Mouse (Mus musculus): Measurements from ENCODE around the gene Pglyrp4. TPM values are rescaled to one million over a fixed set of nuclear protein-coding genes. Genes with fewer than 3 reads are reported as not detected.
"Not testable (repeated sequence)": the region's sequence is repeated elsewhere in the genome, so short reads cannot be mapped to it uniquely, and the experiment has no call there.

The Pglyrp4 gene
- total RNA-seq (2021), result not detected

GRCm38 (mm10) chr3:90726606-90727005 is at the start of gene Pglyrp4:
Pglyrp4 (plus strand) TSS chr3:90726906.
- no peak for DNase-seq

GRCm38 (mm10) chr3:90678656-90679055 is 48.0 kb upstream of the Pglyrp4 start:
- no peak for DNase-seq

GRCm38 (mm10) chr3:90683929-90684328 is 42.8 kb upstream of the Pglyrp4 start:
- DNase-seq, result no peak

- no peak for DNase-seq
Observed at GRCm38 (mm10) chr3:90686835-90687234, 39.9 kb upstream of the Pglyrp4 start.

- no peak for DNase-seq
Observed at GRCm38 (mm10) chr3:90693496-90693895, 33.2 kb upstream of the Pglyrp4 start.

- DNase-seq, result no peak
Observed at GRCm38 (mm10) chr3:90695613-90696012, 31.1 kb upstream of the Pglyrp4 start, which contains the start of gene S100a9. S100a9 (minus strand) TSS chr3:90695721.

GRCm38 (mm10) chr3:90702244-90702643 is 24.5 kb upstream of the Pglyrp4 start:
- no peak for DNase-seq

- DNase-seq, result peak in 1 of 2 experiments; percentile 15
Observed at GRCm38 (mm10) chr3:90708523-90709202, 18.0 kb upstream of the Pglyrp4 start.

- DNase-seq, result peak; percentile 72 to 77
Observed at GRCm38 (mm10) chr3:90709591-90710460, 16.9 kb upstream of the Pglyrp4 start.

- DNase-seq, result no peak
Observed at GRCm38 (mm10) chr3:90749658-90750057, 23.0 kb downstream of the Pglyrp4 start.

GRCm38 (mm10) chr3:90777776-90778175 is 51.1 kb downstream of the Pglyrp4 start, which contains the start of gene Gm5849:
Gm5849 (minus strand) TSS chr3:90777876.
- not testable (repeated sequence) for DNase-seq

Other genes starting within 250 kb of the Pglyrp4 start
- gene Snapin, start 235.9 kb upstream of the Pglyrp4 start, total RNA-seq (2021), result 10 to 100 TPM; 49.8 to 50.8 TPM
- 100 to 1,000 TPM; 145 to 152 TPM for gene Chtop, start 217.4 kb upstream of the Pglyrp4 start, total RNA-seq (2021)
- gene S100a1, start 212.5 kb upstream of the Pglyrp4 start, total RNA-seq (2021), result 10 to 100 TPM; 95.5 to 98.7 TPM
- gene S100a13, start 212.5 kb upstream of the Pglyrp4 start, total RNA-seq (2021), result 10 to 100 TPM; 21.1 to 26.4 TPM
- gene S100a14, start 200.1 kb upstream of the Pglyrp4 start, total RNA-seq (2021), result under 1 TPM; 0.53 to 0.67 TPM
- gene S100a16, start 189.7 kb upstream of the Pglyrp4 start, total RNA-seq (2021), result 10 to 100 TPM; 82.5 to 96.2 TPM
- gene S100a3, start 166.3 kb upstream of the Pglyrp4 start, total RNA-seq (2021), result 1 to 10 TPM; 1.1 to 1.4 TPM
- gene S100a2, start 136.7 kb upstream of the Pglyrp4 start, total RNA-seq (2021), result not detected
- not detected for gene Gm42674, start 125.0 kb upstream of the Pglyrp4 start, total RNA-seq (2021)
- 1 to 10 TPM; 2.7 to 3.8 TPM for gene S100a4, start 123.1 kb upstream of the Pglyrp4 start, total RNA-seq (2021)
- not detected for gene S100a5, start 118.4 kb upstream of the Pglyrp4 start, total RNA-seq (2021)
- gene S100a6, start 114.0 kb upstream of the Pglyrp4 start, total RNA-seq (2021), result 10 to 100 TPM; 18.8 to 23.5 TPM
- under 1 TPM; 0.61 to 0.62 TPM for gene S100a7a, start 72.9 kb upstream of the Pglyrp4 start, total RNA-seq (2021)
- under 1 TPM in 1 of 2 experiments, not detected in 1; 0.91 TPM for gene S100a8, start 57.9 kb upstream of the Pglyrp4 start, total RNA-seq (2021)
- under 1 TPM in 1 of 2 experiments, not detected in 1; 0.86 TPM for gene S100a9, start 31.2 kb upstream of the Pglyrp4 start, total RNA-seq (2021)
- not detected for gene Gm5849, start 51.0 kb downstream of the Pglyrp4 start, total RNA-seq (2021)